Mouse (Mus musculus) MEL (cell line): Measurements from ENCODE around the gene Lrrc61. TPM values are rescaled to one million over a fixed set of nuclear protein-coding genes. Genes with fewer than 3 reads are reported as not detected.

Source experiments
- DNase-seq: peaks from one replicate; pipeline ENCODE4 v3.0.0; 2011; ENCODE audit warnings: low read depth, low spot score
- H3K27ac ChIP-seq: 2 replicates; pipeline ENCODE4 v1.5.1; 2012; ENCODE audit warnings: low read depth, mild to moderate bottlenecking, control low read depth, low read length, moderate library complexity; ENCODE audit not compliant: control insufficient read depth
- H3K27me3 ChIP-seq, 2 experiments: fragments of 150-350 bp in 1 of 2; sonication (generic) in 1 of 2; 2 replicates each; pipeline ENCODE4 v1.6.1; 2012; ENCODE audit warnings: low read length in 2 of 2, mild to moderate bottlenecking in 2 of 2, improper control_type of control experiment in 1 of 2, moderate library complexity in 1 of 2; ENCODE audit not compliant: insufficient read depth in 2 of 2, control insufficient read depth in 1 of 2
- H3K36me3 ChIP-seq, 2 experiments: 2 replicates each; pipeline ENCODE4 v1.6.1; 2012 to 2014; ENCODE audit warnings: low read length in 2 of 2, improper control_type of control experiment in 1 of 2, inconsistent platforms in 1 of 2, mild to moderate bottlenecking in 1 of 2; ENCODE audit not compliant: insufficient read depth in 2 of 2, control insufficient read depth in 1 of 2
- H3K4me1 ChIP-seq, 2 experiments: fragments of 150-350 bp in 1 of 2; sonication (generic) in 1 of 2; 2 replicates each; pipeline ENCODE4 v1.6.1; 2012; ENCODE audit warnings: low read length in 2 of 2, improper control_type of control experiment in 1 of 2, mild to moderate bottlenecking in 1 of 2; ENCODE audit not compliant: insufficient read depth in 2 of 2, control insufficient read depth in 1 of 2
- H3K4me3 ChIP-seq, 2 experiments: fragments of 150-350 bp in 1 of 2; sonication (generic) in 1 of 2; 2 replicates each; pipeline ENCODE4 v1.5.1; 2012; ENCODE audit warnings: low read depth in 2 of 2, low read length in 2 of 2, mild to moderate bottlenecking in 2 of 2, moderate library complexity in 2 of 2, control low read depth in 1 of 2, improper control_type of control experiment in 1 of 2; ENCODE audit not compliant: control insufficient read depth in 1 of 2, insufficient read depth in 1 of 2
- H3K79me2 ChIP-seq: 2 replicates; pipeline ENCODE4 v1.6.1; 2012; ENCODE audit warnings: mild to moderate bottlenecking, low read length, moderate library complexity; ENCODE audit not compliant: control insufficient read depth, poor library complexity, insufficient read depth
- H3K9ac ChIP-seq: 2 replicates; pipeline ENCODE4 v1.6.1; 2012; ENCODE audit warnings: low read depth, mild to moderate bottlenecking, control low read depth, low read length, moderate library complexity; ENCODE audit not compliant: control insufficient read depth, poor library complexity, severe bottlenecking
- H3K9me3 ChIP-seq: fragments of 150-350 bp; sonication (generic); replicated peaks from 2 replicates; pipeline ENCODE4 v1.6.1; 2012; ENCODE audit warnings: mild to moderate bottlenecking, low read length, improper control_type of control experiment, moderate library complexity; ENCODE audit not compliant: insufficient read depth
- CHD2 ChIP-seq: IDR thresholded peaks from 2 replicates; pipeline ENCODE4 v1.6.1; 2011; ENCODE audit warnings: low read length, improper control_type of control experiment
- CTCF ChIP-seq, 3 experiments: IDR thresholded peaks in 2 of 3; conservative IDR thresholded peaks in 1 of 3; 2 replicates each; pipeline ENCODE4 v1.5.1; 2011 to 2012; ENCODE audit warnings: low read length in 3 of 3, low read depth in 2 of 3, mild to moderate bottlenecking in 2 of 3, improper control_type of control experiment in 1 of 3, inconsistent platforms in 1 of 3, mixed read lengths in 1 of 3, moderate library complexity in 1 of 3; ENCODE audit not compliant: control insufficient read depth in 1 of 3, insufficient read depth in 1 of 3, poor library complexity in 1 of 3, severe bottlenecking in 1 of 3
- E2F4 ChIP-seq: IDR thresholded peaks from 2 replicates; pipeline ENCODE4 v1.6.1; 2011; ENCODE audit warnings: low read depth, low read length, improper control_type of control experiment, borderline replicate concordance
- ELF1 ChIP-seq: IDR thresholded peaks from 2 replicates; pipeline ENCODE4 v1.6.1; 2014; ENCODE audit warnings: low read depth, mild to moderate bottlenecking, inconsistent platforms, low read length, improper control_type of control experiment, moderate library complexity
- EP300 ChIP-seq, 2 experiments: IDR thresholded peaks; 2 replicates each; pipeline ENCODE4 v1.6.1; 2011; ENCODE audit warnings: improper control_type of control experiment in 2 of 2, low read length in 2 of 2, low read depth in 1 of 2, mild to moderate bottlenecking in 1 of 2
- ETS1 ChIP-seq: IDR thresholded peaks from 2 replicates; pipeline ENCODE4 v1.6.1; 2012; ENCODE audit warnings: low read depth, mild to moderate bottlenecking, inconsistent platforms, low read length, improper control_type of control experiment, moderate library complexity
- HCFC1 ChIP-seq: IDR thresholded peaks from 2 replicates; pipeline ENCODE4 v1.6.1; 2012; ENCODE audit warnings: low read depth, mild to moderate bottlenecking, inconsistent platforms, low read length, improper control_type of control experiment, moderate library complexity
- JUND ChIP-seq: IDR thresholded peaks from 2 replicates; pipeline ENCODE4 v1.6.1; 2011; ENCODE audit warnings: low read depth, mild to moderate bottlenecking, improper control_type of control experiment, low read length
- KAT2A ChIP-seq: conservative IDR thresholded peaks from 2 replicates; pipeline ENCODE4 v1.6.1; 2012; ENCODE audit warnings: low read depth, low read length, improper control_type of control experiment, inconsistent platforms
- MAX ChIP-seq: IDR thresholded peaks from 2 replicates; pipeline ENCODE4 v1.6.1; 2011; ENCODE audit warnings: low read length, improper control_type of control experiment
- MXI1 ChIP-seq: IDR thresholded peaks from 2 replicates; pipeline ENCODE4 v1.6.1; 2011; ENCODE audit warnings: mild to moderate bottlenecking, low read depth, low read length, improper control_type of control experiment
- POLR2A ChIP-seq, 2 experiments: IDR thresholded peaks; 2 replicates each; pipeline ENCODE4 v1.6.1; 2011 to 2012; ENCODE audit warnings: low read length in 2 of 2, mild to moderate bottlenecking in 2 of 2, control low read depth in 1 of 2, improper control_type of control experiment in 1 of 2, low read depth in 1 of 2, moderate library complexity in 1 of 2; ENCODE audit not compliant: control insufficient read depth in 1 of 2, insufficient read depth in 1 of 2, poor library complexity in 1 of 2
- POLR2AphosphoS2 ChIP-seq: IDR thresholded peaks from 2 replicates; pipeline ENCODE4 v1.6.1; 2011; ENCODE audit warnings: low read length, improper control_type of control experiment
- POLR2AphosphoS5 ChIP-seq: IDR thresholded peaks from 2 replicates; pipeline ENCODE4 v1.6.1; 2012; ENCODE audit warnings: low read depth, borderline replicate concordance, mild to moderate bottlenecking, inconsistent platforms, low read length, moderate library complexity, mixed read lengths
- SIN3A ChIP-seq: IDR thresholded peaks from 2 replicates; pipeline ENCODE4 v1.6.1; 2012; ENCODE audit warnings: low read length, improper control_type of control experiment, inconsistent platforms
- TAL1 ChIP-seq: IDR thresholded peaks from 2 replicates; pipeline ENCODE4 v1.6.1; 2012; ENCODE audit warnings: mild to moderate bottlenecking, inconsistent platforms, low read length, moderate library complexity, mixed read lengths
- TBP ChIP-seq: IDR thresholded peaks from 2 replicates; pipeline ENCODE4 v1.8.0; 2011; ENCODE audit warnings: low read depth, low read length, improper control_type of control experiment
- ZKSCAN1 ChIP-seq: IDR thresholded peaks from 2 replicates; pipeline ENCODE4 v1.6.1; 2012; ENCODE audit warnings: low read depth, mild to moderate bottlenecking, inconsistent platforms, low read length, improper control_type of control experiment, moderate library complexity
- ZNF384 ChIP-seq: IDR thresholded peaks from 2 replicates; pipeline ENCODE4 v1.6.1; 2012; ENCODE audit warnings: low read depth, mild to moderate bottlenecking, inconsistent platforms, low read length, improper control_type of control experiment
- polyA plus RNA-seq, 2 experiments: library from polyadenylated mRNA; stranded (reverse) in 1 of 2; unstranded in 1 of 2; fragments of >175 nt in 1 of 2; fragments of >200 nt in 1 of 2; gene quantifications; 2 replicates each; pipeline versions ENCODE4 v1.2.1 to v1.2.4; 2012; ENCODE audit warnings: low replicate concordance in 2 of 2, low read depth in 1 of 2; ENCODE audit not compliant: insufficient read length in 2 of 2, insufficient read depth in 1 of 2, missing spikeins in 1 of 2
- total RNA-seq: library from RNA; depleted of rRNA; stranded (reverse); fragments of 300-350 nt; gene quantifications from 2 replicates; pipeline ENCODE4 v1.2.3, GENCODE M21; 2012

The Lrrc61 gene
- total and polyA plus RNA-seq, 3 experiments: not detected

GRCm38 (mm10) chr6:48569065-48569807 lies 14.6 kb downstream of the Lrrc61 start:
- Histone ChIP-seq H3K36me3 (no peaks in the 10 kb centered on the region), H3K4me1 (no peaks in the 10 kb centered on the region), H3K27me3 (no peaks in the 10 kb centered on the region), H3K4me3 (no peak overlapping the region), H3K27ac (no peak overlapping the region), H3K9ac (no peak overlapping the region), H3K9me3 (no peaks in the 10 kb centered on the region), H3K79me2 (no peaks in the 10 kb centered on the region)
- DNase-seq: no peak
- no peak for TF ChIP-seq MAX
- TF ChIP-seq KAT2A: no peak
- no peak for TF ChIP-seq CTCF (IDR thresholded peaks at IDR 0.05 in 2 of 3, conservative IDR thresholded peaks at IDR 0.05 in 1 of 3; ENCODE audit: control insufficient read depth in 1 of 3, insufficient read depth in 1 of 3, low read depth in 2 of 3, low read length in 3 of 3, poor library complexity in 1 of 3, severe bottlenecking in 1 of 3)
- TF ChIP-seq JUND: no peak
- TF ChIP-seq ZNF384: no peak
- TF ChIP-seq POLR2AphosphoS5: no peak
- TF ChIP-seq, all 39 proteins: peak for 0

- TF ChIP-seq ELF1 (no peak), MXI1 (no peak), TBP (no peak), POLR2A (IDR thresholded peaks at IDR 0.05; ENCODE audit: control insufficient read depth in 1 of 2, insufficient read depth in 1 of 2, low read depth in 1 of 2, low read length in 2 of 2, poor library complexity in 1 of 2) (no peak), CHD2 (no peak), ETS1 (no peak), EP300 (IDR thresholded peaks at IDR 0.05; ENCODE audit: low read depth in 1 of 2, low read length in 2 of 2) (no peak), HCFC1 (no peak), SIN3A (no peak), E2F4 (no peak), ZKSCAN1 (no peak), POLR2AphosphoS2 (no peak), TAL1 (no peak)
- H3K79me2 ChIP-seq: no peaks in the 10 kb centered on the region
- no peak for DNase-seq
- H3K9ac ChIP-seq: no peak overlapping the region
- H3K4me1 ChIP-seq: no peaks in the 10 kb centered on the region
- no peaks in the 10 kb centered on the region for H3K27me3 ChIP-seq
- no peak overlapping the region for H3K27ac ChIP-seq
- H3K9me3 ChIP-seq: no peaks in the 10 kb centered on the region
- H3K36me3 ChIP-seq: no peaks in the 10 kb centered on the region
- no peak overlapping the region for H3K4me3 ChIP-seq
Measured at GRCm38 (mm10) chr6:48572014-48572413, 17.4 kb downstream of the Lrrc61 start.
